Mouse (Mus musculus): ENCODE measurements around the gene Zdhhc16. TPM values are rescaled to one million over a fixed set of nuclear protein-coding genes. Genes with fewer than 3 reads are reported as not detected.

Zdhhc16 gene
- polyA plus RNA-seq, 1 experiment from 2014 or later, result 38.4 TPM

- Histone ChIP-seq H3K27ac (ENCODE audit: low read depth, low read length) (no peak overlapping the region), H3K27me3 (replicated peaks; ENCODE audit: control insufficient read depth, insufficient read depth, low read length) (no peaks in the 10 kb centered on the region), H3K4me1 (replicated peaks; ENCODE audit: control insufficient read depth, insufficient read depth, low read length) (no peaks in the 10 kb centered on the region), H3K9me3 (ENCODE audit: control insufficient read depth) (no peaks in the 10 kb centered on the region), H3K4me3 (ENCODE audit: low read depth, low read length) (no peak overlapping the region), H3K36me3 (ENCODE audit: control insufficient read depth, insufficient read depth) (peaks cover 89% of the 10 kb centered on the region), H3K9ac (ENCODE audit: low read depth, low read length) (no peak overlapping the region), H3K4me2 (replicated peaks; ENCODE audit: low read depth) (no peak overlapping the region)
- 76% methylated on average over 4 of the region's 4 CpGs for WGBS
- ATAC-seq, result no peak
- TF ChIP-seq CTCF (IDR thresholded peaks at IDR 0.05; ENCODE audit: low read depth), result peak; percentile 70
These were observed 19.0 kb downstream of the Zdhhc16 start for GRCm38 (mm10) chr19:41952287-41952686.

GRCm38 (mm10) chr19:41953574-41953973 is 20.3 kb downstream of the Zdhhc16 start:
- no peaks in the 10 kb centered on the region for H3K27me3 ChIP-seq (replicated peaks; ENCODE audit: control insufficient read depth, insufficient read depth, low read length)
- no peaks in the 10 kb centered on the region for H3K4me1 ChIP-seq (replicated peaks; ENCODE audit: control insufficient read depth, insufficient read depth, low read length)
- H3K27ac ChIP-seq (ENCODE audit: low read depth, low read length), result no peak overlapping the region
- no peak overlapping the region for H3K4me2 ChIP-seq (replicated peaks; ENCODE audit: low read depth)
- peaks cover 84% of the 10 kb centered on the region for H3K36me3 ChIP-seq (ENCODE audit: control insufficient read depth, insufficient read depth)
- 93% methylated on average over 3 of the region's 3 CpGs for WGBS
- no peak overlapping the region for H3K4me3 ChIP-seq (ENCODE audit: low read depth, low read length)
- H3K9ac ChIP-seq (ENCODE audit: low read depth, low read length), result no peak overlapping the region
- TF ChIP-seq CTCF (IDR thresholded peaks at IDR 0.05; ENCODE audit: low read depth), result no peak
- no peaks in the 10 kb centered on the region for H3K9me3 ChIP-seq (ENCODE audit: control insufficient read depth)
- no peak for ATAC-seq

- Histone ChIP-seq H3K27ac (ENCODE audit: low read depth, low read length) (no peak overlapping the region), H3K27me3 (replicated peaks; ENCODE audit: control insufficient read depth, insufficient read depth, low read length) (no peaks in the 10 kb centered on the region), H3K4me1 (replicated peaks; ENCODE audit: control insufficient read depth, insufficient read depth, low read length) (no peaks in the 10 kb centered on the region), H3K9me3 (ENCODE audit: control insufficient read depth) (no peaks in the 10 kb centered on the region), H3K9ac (ENCODE audit: low read depth, low read length) (no peak overlapping the region), H3K4me3 (ENCODE audit: low read depth, low read length) (no peak overlapping the region), H3K36me3 (ENCODE audit: control insufficient read depth, insufficient read depth) (peaks cover 34% of the 10 kb centered on the region), H3K4me2 (replicated peaks; ENCODE audit: low read depth) (no peak overlapping the region)
- ATAC-seq, result no peak
- no peak for TF ChIP-seq CTCF (IDR thresholded peaks at IDR 0.05; ENCODE audit: low read depth)
- 89% methylated on average over 7 of the region's 7 CpGs for WGBS
These were observed 36.3 kb downstream of the Zdhhc16 start for GRCm38 (mm10) chr19:41969618-41970017.

GRCm38 (mm10) chr19:41973891-41974794 is 40.9 kb downstream of the Zdhhc16 start:
- H3K4me3 ChIP-seq (ENCODE audit: low read depth, low read length), result no peak overlapping the region
- H3K27me3 ChIP-seq (replicated peaks; ENCODE audit: control insufficient read depth, insufficient read depth, low read length), result no peaks in the 10 kb centered on the region
- WGBS, result 65% methylated on average over 13 of the region's 13 CpGs
- TF ChIP-seq CTCF (IDR thresholded peaks at IDR 0.05; ENCODE audit: low read depth), result no peak
- no peak for ATAC-seq
- H3K9ac ChIP-seq (ENCODE audit: low read depth, low read length), result no peak overlapping the region
- H3K4me2 ChIP-seq (replicated peaks; ENCODE audit: low read depth), result no peak overlapping the region
- no peaks in the 10 kb centered on the region for H3K36me3 ChIP-seq (ENCODE audit: control insufficient read depth, insufficient read depth)
- H3K4me1 ChIP-seq (replicated peaks; ENCODE audit: control insufficient read depth, insufficient read depth, low read length), result no peaks in the 10 kb centered on the region
- no peaks in the 10 kb centered on the region for H3K9me3 ChIP-seq (ENCODE audit: control insufficient read depth)
- H3K27ac ChIP-seq (ENCODE audit: low read depth, low read length), result no peak overlapping the region

- H3K27ac ChIP-seq (ENCODE audit: low read depth, low read length), result peak overlapping the region; percentile 65
- ATAC-seq, result peak; percentile 7; the same call in 1 of the 2 replicates
- no peaks in the 10 kb centered on the region for H3K27me3 ChIP-seq (replicated peaks; ENCODE audit: control insufficient read depth, insufficient read depth, low read length)
- no peak for TF ChIP-seq CTCF (IDR thresholded peaks at IDR 0.05; ENCODE audit: low read depth)
- H3K9me3 ChIP-seq (ENCODE audit: control insufficient read depth), result no peaks in the 10 kb centered on the region
- no peaks in the 10 kb centered on the region for H3K4me1 ChIP-seq (replicated peaks; ENCODE audit: control insufficient read depth, insufficient read depth, low read length)
- 0% methylated on average over 16 of the region's 16 CpGs for whole genome bisulfite sequencing
- H3K4me2 ChIP-seq (replicated peaks; ENCODE audit: low read depth), result peak overlapping the region; percentile 78
- H3K4me3 ChIP-seq (ENCODE audit: low read depth, low read length), result peak overlapping the region; percentile 61
- peak overlapping the region; percentile 68 for H3K9ac ChIP-seq (ENCODE audit: low read depth, low read length)
- H3K36me3 ChIP-seq (ENCODE audit: control insufficient read depth, insufficient read depth), result no peaks in the 10 kb centered on the region
These were observed 47.1 kb downstream of the Zdhhc16 start for GRCm38 (mm10) chr19:41980422-41980818.

GRCm38 (mm10) chr19:41980819-41981594 is 47.7 kb downstream of the Zdhhc16 start, which contains the start of gene Mms19:
Gene Mms19, minus strand, starts transcription at chr19:41981157.
- Histone ChIP-seq H3K9me3 (ENCODE audit: control insufficient read depth) (no peaks in the 10 kb centered on the region), H3K27ac (ENCODE audit: low read depth, low read length) (peak within 1 kb of the TSS; percentile 65), H3K4me3 (ENCODE audit: low read depth, low read length) (peak within 1 kb of the TSS; percentile 61), H3K4me2 (replicated peaks; ENCODE audit: low read depth) (peak within 1 kb of the TSS; percentile 96), H3K9ac (ENCODE audit: low read depth, low read length) (peak within 1 kb of the TSS; percentile 68), H3K4me1 (replicated peaks; ENCODE audit: control insufficient read depth, insufficient read depth, low read length) (no peaks in the 10 kb centered on the region), H3K36me3 (ENCODE audit: control insufficient read depth, insufficient read depth) (no peaks in the 10 kb centered on the region), H3K27me3 (replicated peaks; ENCODE audit: control insufficient read depth, insufficient read depth, low read length) (no peaks in the 10 kb centered on the region)
- peak; percentile 50 for TF ChIP-seq CTCF (IDR thresholded peaks at IDR 0.05; ENCODE audit: low read depth)
- WGBS, result under 1% methylated on average over 61 of the region's 68 CpGs
- ATAC-seq, result peak; percentile 97

Data from intestine, postnatal 0 days (tissue).